Mouse (Mus musculus): ENCODE results near the gene Sftpa1. TPM values are rescaled to one million over a fixed set of nuclear protein-coding genes. Genes with fewer than 3 reads are reported as not detected.

Sftpa1 gene
- total RNA-seq, 2 experiments from 2014 or later: not detected

DNA sequence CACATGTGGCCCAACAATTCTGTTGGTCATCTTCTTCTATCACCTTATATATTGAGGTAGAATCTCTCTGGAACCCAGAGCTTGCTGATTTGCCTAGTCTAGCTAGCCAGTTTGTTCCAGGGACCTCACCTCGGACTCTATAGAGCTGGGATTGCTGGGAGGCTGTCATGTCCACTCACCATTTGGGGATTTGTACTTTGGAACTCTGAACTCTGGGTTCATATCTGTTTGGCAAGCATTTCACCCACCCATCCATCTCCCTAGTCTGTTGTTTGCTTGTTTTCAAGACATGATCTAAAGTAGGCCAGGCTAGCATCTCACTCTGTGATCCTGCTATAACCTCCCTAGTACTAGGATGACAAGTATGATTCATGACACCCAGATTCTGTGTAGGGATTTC lies 43.2 kb downstream of the Sftpa1 start:
- intact Hi-C loops (cut with DNase I): no loop called here

DNA sequence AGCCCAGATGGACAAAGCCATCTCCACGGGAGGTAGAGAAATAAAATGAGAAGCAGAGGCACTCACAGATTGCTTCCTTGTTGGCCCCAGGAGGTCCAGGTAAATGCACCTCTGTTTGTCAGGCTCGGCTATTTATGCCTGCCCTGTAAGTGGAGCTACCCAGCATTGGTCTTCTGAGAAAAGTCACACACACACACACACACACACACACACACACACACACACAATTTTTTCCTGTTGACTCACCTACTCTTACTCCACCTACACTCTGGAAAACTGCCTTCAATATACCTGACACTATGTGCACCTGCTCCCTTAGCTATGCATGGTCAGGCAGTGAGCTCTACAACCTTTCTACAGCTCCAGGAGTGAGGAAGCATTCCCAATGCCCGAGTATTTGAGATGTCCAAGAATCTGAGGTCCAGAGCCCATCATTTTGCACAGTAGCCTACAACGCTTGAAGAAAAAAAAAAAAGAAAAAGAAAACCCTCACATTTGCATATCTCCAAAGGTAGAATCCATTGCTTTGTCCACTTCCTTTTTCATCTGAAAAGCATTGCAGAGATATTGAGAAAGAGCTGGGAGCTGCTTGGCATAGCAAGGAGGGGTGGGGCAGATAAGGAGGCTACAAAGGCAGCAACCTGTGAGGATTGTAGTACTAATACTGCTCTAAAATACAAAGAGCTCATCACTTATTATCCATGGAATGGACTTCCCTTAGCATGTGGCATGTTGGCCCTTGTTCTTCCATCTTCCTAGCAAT lies 53.7 kb downstream of the Sftpa1 start, which contains the start of gene Sftpd:
TSS of gene Sftpd (minus strand) at position 91 of the 763 bp plus-strand sequence.
- DNase-seq: no peak
- no peak for TF ChIP-seq CTCF (IDR thresholded peaks at IDR 0.05)
- Histone ChIP-seq H3K27ac (no peak within 1 kb of the TSS), H3K4me3 (no peak within 1 kb of the TSS)
- intact Hi-C loops (cut with DNase I): no loop called here

More for the DNA sequence above, 43.2 kb downstream of the Sftpa1 start:
- TF ChIP-seq CTCF (IDR thresholded peaks at IDR 0.05): no peak
- Histone ChIP-seq H3K4me3 (no peak overlapping the region), H3K27ac (no peak overlapping the region)
- no peak for DNase-seq

Other genes starting within 250 kb of the Sftpa1 start
- under 1 TPM; 0.20 to 0.41 TPM for gene Sh2d4b, start 238.5 kb upstream of the Sftpa1 start, total RNA-seq (2021)
- gene Tspan14, start 165.0 kb upstream of the Sftpa1 start, total RNA-seq (2021): 10 to 100 TPM; 11.0 to 16.8 TPM
- 10 to 100 TPM; 21.9 to 28.6 TPM for gene Fam213a, start 118.0 kb upstream of the Sftpa1 start, total RNA-seq (2021)
- not detected for gene Dydc2, start 62.6 kb upstream of the Sftpa1 start, total RNA-seq (2021)
- gene Dydc1, start 58.9 kb upstream of the Sftpa1 start, total RNA-seq (2021): not detected
- not detected for gene Mat1a, start 26.7 kb upstream of the Sftpa1 start, total RNA-seq (2021)
- not detected for gene Mbl1, start 19.7 kb downstream of the Sftpa1 start, total RNA-seq (2021)
- not detected for gene Sftpd, start 53.4 kb downstream of the Sftpa1 start, total RNA-seq (2021)
- gene Gm2832, start 147.0 kb downstream of the Sftpa1 start, total RNA-seq (2021): not detected
- gene Gm5798, start 216.8 kb downstream of the Sftpa1 start, total RNA-seq (2021): not detected